Mouse (Mus musculus): ENCODE results near the gene Nsf.

Nsf gene

GRCm38 (mm10) chr11:103838955-103839354 lies 114.9 kb downstream of the Nsf start:
- no peak for DNase-seq (ENCODE audit: low spot score)

- no peak for DNase-seq (ENCODE audit: low spot score)
Observed at GRCm38 (mm10) chr11:103832331-103832730, 121.5 kb downstream of the Nsf start.

DNA sequence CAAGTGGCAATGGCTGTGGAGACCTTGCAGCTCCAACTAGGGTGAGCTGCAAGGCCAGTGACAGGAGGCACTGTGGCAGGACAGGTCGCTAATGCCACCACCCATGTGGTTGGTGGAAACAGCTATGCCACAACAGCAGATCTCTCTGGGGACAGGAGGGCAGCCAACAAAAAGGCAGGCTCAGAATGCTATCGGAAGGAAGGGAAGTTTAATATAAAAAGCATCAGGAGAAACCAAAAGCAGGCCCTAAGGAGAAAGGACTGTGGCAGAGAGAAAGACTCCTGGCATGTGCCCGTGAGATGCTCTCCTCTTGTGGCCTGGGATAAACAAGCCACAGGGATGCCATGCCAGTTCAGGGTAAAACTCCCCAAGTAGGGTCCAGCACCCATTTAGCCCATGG lies 122.1 kb downstream of the Nsf start:
- DNase-seq (ENCODE audit: low spot score) = no peak

DNA sequence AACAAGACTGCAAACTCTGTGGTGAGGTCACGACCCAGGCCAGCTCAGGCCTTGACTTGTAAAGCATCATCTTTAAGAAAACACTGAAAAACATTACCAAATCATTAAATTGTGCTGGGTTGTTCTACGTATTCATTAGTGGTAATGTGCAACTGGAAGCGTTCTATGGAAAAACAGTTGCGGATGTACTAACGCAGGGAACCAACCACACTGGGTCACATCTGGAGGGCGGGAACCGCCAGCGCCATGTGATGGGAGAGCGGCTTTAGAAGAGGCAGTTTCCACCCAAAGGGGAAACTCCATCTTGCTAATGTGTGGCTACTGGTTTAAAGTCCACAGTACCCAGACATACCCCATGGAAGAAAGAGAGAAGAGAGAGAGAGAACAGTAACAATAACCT lies 123.4 kb downstream of the Nsf start:
- DNase-seq (ENCODE audit: low spot score) = no peak

GRCm38 (mm10) chr11:103829956-103830355 lies 123.9 kb downstream of the Nsf start:
- DNase-seq (ENCODE audit: low spot score) = no peak

DNA sequence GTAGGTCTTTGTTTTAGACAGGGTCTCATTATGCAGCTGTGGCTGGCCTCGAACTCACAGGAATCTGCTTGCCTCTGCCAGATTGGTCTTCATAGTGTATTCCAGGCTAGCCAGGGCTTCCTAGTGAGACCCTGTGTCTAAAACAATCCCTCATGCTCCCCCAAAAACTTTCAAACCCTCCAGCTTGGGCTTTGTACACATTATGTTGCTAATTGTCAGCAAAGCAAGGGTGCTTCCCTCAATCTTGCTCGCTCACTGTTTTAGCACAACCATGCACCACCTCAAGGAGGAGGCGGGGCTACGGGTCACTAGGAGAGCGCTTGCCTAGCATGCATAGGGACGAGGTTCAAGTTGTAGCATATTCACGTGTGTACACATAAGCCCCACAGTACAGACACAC lies 125.0 kb downstream of the Nsf start:
- DNase-seq (ENCODE audit: low spot score) = no peak

DNA sequence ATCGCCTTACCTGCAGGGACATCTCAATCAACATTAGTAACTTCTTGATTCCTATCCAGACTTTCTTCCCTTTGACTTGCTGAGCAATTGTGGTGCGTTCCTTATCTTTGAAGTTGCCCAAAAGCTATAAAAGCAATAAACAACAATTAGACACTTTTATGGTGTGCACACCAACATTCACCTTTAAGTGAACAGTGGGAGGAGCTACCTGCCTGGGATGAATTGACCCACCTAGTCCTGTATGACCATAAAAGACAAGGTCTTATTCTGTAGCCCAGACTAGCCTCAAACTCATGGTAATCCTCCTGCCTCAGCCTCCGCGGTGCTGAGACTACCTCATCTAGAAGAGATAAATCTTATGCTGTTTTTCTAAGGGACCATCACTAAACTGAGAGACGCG lies 126.7 kb downstream of the Nsf start:
- no peak for DNase-seq (ENCODE audit: low spot score)

GRCm38 (mm10) chr11:103816719-103817118 lies 137.1 kb downstream of the Nsf start:
- no peak for DNase-seq (ENCODE audit: low spot score)

- DNase-seq (ENCODE audit: low spot score) = no peak
Observed at GRCm38 (mm10) chr11:103815986-103816385, 137.9 kb downstream of the Nsf start.

DNA sequence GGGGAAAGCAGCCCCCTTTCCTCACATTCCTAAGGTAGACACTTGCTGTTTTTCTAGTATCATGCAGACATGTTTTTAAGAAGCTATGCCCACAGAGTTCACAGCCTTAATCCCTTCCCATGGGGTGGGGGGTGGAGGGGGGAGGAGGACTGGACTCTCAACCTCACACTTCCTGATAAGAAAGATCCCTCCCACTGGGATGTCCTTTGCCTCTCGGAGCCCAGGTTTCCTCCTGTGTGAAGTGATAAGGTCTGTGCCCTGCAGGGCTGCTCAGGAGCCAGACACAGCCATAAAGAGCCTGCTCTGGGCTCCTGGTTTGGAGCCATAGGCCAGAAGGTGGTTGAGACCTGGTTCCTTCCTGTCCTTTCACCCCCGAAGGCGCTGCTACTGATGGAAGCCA lies 139.0 kb downstream of the Nsf start:
- DNase-seq (ENCODE audit: low spot score) = no peak

DNA sequence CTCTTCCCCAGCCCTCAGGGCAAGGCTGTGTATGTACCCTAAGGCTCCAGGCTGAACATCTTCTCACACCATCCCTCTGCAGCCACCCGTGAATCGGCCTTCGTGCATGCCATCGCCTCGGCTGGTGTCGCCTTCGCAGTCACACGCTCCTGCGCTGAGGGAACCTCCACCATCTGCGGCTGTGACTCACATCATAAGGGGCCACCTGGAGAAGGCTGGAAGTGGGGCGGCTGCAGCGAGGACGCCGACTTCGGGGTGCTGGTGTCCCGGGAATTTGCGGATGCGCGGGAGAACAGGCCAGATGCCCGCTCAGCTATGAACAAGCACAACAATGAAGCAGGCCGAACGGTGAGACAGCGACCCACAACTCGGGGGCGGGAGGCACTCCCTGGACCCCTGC lies 142.6 kb downstream of the Nsf start:
- DNase-seq (ENCODE audit: low spot score) = no peak

DNA sequence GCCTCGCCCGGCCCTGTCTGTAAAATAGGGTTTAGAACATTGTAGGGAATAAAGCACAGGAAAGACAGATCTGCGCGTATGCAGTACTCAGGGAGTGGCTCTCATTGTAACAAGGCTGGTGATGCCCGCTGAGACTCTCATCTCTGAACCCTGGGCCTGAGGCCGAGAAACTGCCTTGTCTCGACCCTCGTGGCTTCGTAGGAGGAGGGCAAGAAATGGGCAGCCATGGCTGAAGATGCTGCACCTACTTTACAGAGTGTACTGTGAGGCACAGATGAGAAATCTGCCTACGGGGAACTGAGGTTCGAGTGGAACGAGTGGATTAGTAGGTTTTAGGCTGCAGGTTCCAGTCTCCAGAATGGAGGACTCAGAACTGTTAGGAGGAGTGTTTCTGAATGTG lies 143.2 kb downstream of the Nsf start:
- DNase-seq (ENCODE audit: low spot score) = no peak

DNA sequence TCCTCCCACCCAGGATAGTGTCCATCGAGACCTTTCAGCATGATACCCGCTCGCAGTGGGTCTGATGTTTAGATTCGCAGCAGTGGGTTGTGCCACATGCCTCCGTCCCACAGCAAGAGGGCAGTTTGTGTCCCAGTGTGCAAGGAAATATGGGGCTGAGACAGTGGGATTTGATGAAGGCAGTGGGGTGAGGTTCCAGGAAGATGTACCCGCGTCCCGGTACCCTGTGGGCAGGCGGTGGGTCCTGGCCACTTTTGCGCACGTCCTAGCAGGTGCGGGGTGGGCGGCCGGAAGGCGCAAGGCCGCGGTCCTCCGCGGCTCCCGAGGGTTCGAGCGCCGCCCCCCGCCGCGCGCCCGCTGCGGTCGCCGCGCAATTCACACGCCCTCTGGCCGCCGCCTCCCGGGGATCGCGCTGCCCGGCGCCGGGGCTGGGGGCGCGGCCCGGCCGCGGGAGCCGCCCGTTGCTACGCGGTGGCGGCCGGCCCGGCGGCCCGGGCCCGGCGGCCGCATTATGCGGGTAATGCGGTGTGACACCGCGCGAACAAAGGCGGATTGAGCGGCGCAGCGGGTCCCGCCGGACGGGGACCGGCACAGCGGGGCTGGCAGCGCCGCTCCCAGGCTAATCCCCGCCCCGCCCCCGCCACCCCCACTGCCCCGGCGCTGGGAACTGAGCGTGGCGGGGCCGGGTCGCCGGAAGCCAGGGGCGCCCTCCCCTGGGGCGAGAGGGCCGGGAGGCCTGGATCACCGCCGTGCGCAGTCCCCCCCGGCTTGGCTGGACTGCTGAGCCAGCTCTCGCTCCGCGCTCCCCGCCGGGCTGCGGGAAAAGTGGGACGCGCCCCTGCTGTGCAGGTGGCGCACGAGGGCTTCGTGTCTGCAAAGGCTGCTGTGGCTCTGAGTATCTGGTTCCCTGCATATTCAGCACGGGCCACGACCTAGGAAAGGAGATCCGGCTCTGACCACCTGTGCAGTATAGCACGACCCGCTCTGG lies 144.0 kb downstream of the Nsf start:
- DNase-seq (ENCODE audit: low spot score) = no peak

- no peak for DNase-seq (ENCODE audit: low spot score)
Observed at GRCm38 (mm10) chr11:103808771-103809610, 144.9 kb downstream of the Nsf start.

- DNase-seq (ENCODE audit: low spot score) = no peak
Observed at GRCm38 (mm10) chr11:103807966-103808365, 145.9 kb downstream of the Nsf start.

GRCm38 (mm10) chr11:103804804-103805203 lies 149.1 kb downstream of the Nsf start:
- no peak for DNase-seq (ENCODE audit: low spot score)

DNA sequence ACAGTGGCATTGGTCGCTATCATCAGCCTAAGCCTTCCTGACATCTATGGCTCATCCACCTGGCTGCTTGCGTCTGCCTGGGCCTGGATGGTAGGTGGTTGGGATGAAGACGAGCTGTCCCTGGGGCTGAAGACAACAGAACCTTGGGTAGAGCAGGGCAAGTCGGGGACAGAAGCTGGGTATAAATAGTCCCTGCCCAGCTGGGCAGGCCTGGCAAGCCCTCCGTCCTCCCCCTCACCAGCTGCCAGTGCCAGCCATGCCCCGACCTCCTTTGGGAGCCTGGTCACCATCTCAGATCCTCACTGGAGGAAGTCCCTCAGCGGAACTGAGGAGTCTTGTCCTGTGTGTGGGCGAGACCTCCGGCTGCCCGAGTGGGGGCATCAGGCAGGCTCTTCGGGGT lies 149.7 kb downstream of the Nsf start:
- DNase-seq (ENCODE audit: low spot score) = no peak

- DNase-seq (ENCODE audit: low spot score) = no peak
Observed at GRCm38 (mm10) chr11:103801128-103801527, 152.7 kb downstream of the Nsf start.

- no peak for DNase-seq (ENCODE audit: low spot score)
Observed at GRCm38 (mm10) chr11:103789951-103790350, 163.9 kb downstream of the Nsf start.

GRCm38 (mm10) chr11:103780152-103780551 lies 173.7 kb downstream of the Nsf start:
- DNase-seq (ENCODE audit: low spot score) = no peak

- no peak for DNase-seq (ENCODE audit: low spot score)
Observed at GRCm38 (mm10) chr11:103774228-103774530, 179.7 kb downstream of the Nsf start.

- no peak for DNase-seq (ENCODE audit: low spot score)
Observed at GRCm38 (mm10) chr11:103773387-103774227, 180.2 kb downstream of the Nsf start, which contains the start of gene Wnt3. Gene Wnt3 (plus strand): TSS chr11:103774150.
